ENCODE assay signal across 28 mouse cellular contexts in the genomic region with DNA sequence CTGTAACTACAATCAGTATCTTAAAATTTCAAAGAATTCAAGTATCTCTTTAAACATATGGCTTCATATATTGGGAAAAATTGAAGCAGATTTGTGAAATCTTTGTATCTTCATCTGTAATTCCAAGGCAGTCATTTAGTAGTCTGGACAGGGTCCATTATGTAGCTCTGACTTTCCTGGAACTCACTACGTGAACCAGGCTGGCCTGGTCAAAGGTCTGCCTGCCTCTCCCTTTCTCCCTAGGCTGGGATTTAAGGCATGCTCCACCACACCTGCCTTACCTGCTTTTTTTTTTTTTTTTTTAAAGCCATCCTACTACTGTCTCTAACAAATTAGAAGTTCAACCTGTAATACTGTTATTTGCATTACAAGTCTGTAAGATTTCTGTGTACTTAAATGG. TPM values are rescaled to one million over a fixed set of nuclear protein-coding genes. Genes with fewer than 3 reads are reported as not detected.
DNase-seq lines count a peak whose midpoint lies in the region.
"Had no signal": no experiment of that assay in that cellular context is flagged by ENCODE, and none has a peak within 500 bp of the region (broad histone marks: within the 10 kb centered on the region; RNA-seq: fewer than 3 reads in every experiment).

No protein-coding gene starts in this region.

- no peak overlapping the region for H3K27ac ChIP-seq in forebrain, embryonic 10.5 days
- H3K27ac ChIP-seq: heart, embryonic 10.5 days; hindbrain, embryonic 13.5 days; left cerebral cortex, adult 2 months; limb, embryonic 12.5 days; liver, embryonic 12.5 days; midbrain, embryonic 12.5 days; neural tube, embryonic 12.5 days had no signal

- H3K27me3 ChIP-seq in forebrain, embryonic 10.5 days (ENCODE audit: poor library complexity, severe bottlenecking), result no peaks in the 10 kb centered on the region
- H3K27me3 ChIP-seq: hindbrain, embryonic 13.5 days; limb, embryonic 12.5 days; liver, embryonic 12.5 days; megakaryocyte, embryonic 14.5 days; midbrain, embryonic 12.5 days; neural tube, embryonic 12.5 days had no signal

- H3K4me3 ChIP-seq in forebrain, embryonic 10.5 days, result no peak overlapping the region
- H3K4me3 ChIP-seq: heart, embryonic 10.5 days; hindbrain, embryonic 13.5 days; left cerebral cortex, adult 2 months; limb, embryonic 12.5 days; liver, embryonic 12.5 days; megakaryocyte, embryonic 14.5 days; midbrain, embryonic 12.5 days; myocyte; neural tube, embryonic 12.5 days had no signal

- peaks cover 8% of the 10 kb centered on the region; the same call in 1 of the 2 replicates for H3K9me3 ChIP-seq in forebrain, embryonic 10.5 days
- H3K9me3 ChIP-seq: heart, embryonic 10.5 days; liver, embryonic 12.5 days; megakaryocyte, embryonic 14.5 days; midbrain, embryonic 12.5 days; neural tube, embryonic 12.5 days had no signal

- WGBS in large intestine, adult 2 months, result 26% methylated on average over 1 of the region's 1 CpGs
- WGBS in forebrain, embryonic 10.5 days, result 84% methylated on average over 1 of the region's 1 CpGs

- peaks cover 99% of the 10 kb centered on the region for H3K36me3 ChIP-seq in forebrain, embryonic 10.5 days (replicated peaks)

- DNase-seq in kidney, adult 8-10 months, result peak; percentile 43 to 58
- DNase-seq in kidney, postnatal 10 days, result no peak
- DNase-seq in kidney, adult 9 months, result peak; percentile 58
- DNase-seq in large intestine, adult 2 months (ENCODE audit: low read depth, low spot score), result peak; percentile 53
- no peak for DNase-seq in forebrain, embryonic 10.5 days (ENCODE audit: extremely low spot score, low spot score)
- DNase-seq in adrenal gland, postnatal 25 days, result no peak
- DNase-seq: adrenal gland, postnatal 36 days; B cell, adult 2 months; cerebellum, adult 2 months; cerebellum, postnatal 25 days; gastrocnemius, postnatal 14 days; heart, postnatal 36 days; layer of hippocampus, adult 9-11 months; liver, postnatal 0 days; lung, postnatal 4 days; right cerebral cortex, adult 18-20 months; spleen, adult 18-20 months; thymus, adult 2 months; thymus, postnatal 4 days had no signal

- H3K4me1 ChIP-seq in forebrain, embryonic 10.5 days, result no peaks in the 10 kb centered on the region
- H3K4me1 ChIP-seq: heart, embryonic 10.5 days; hindbrain, embryonic 13.5 days; limb, embryonic 12.5 days; midbrain, embryonic 12.5 days; neural tube, embryonic 12.5 days had no signal

RNA-seq across cellular contexts. Expression of gene Brip1, which starts 10.8 kb away (rescaled TPM):
- 1.1 and 1.2 TPM in 2 replicates for polyA plus RNA-seq in large intestine, adult 2 months (2012; rRNA removed)
- polyA plus RNA-seq in forebrain, embryonic 10.5 days (2016; fragmentation: Nextera tagmentation; extraction: Ambion mirVana), result 11.5 and 11.7 TPM in 2 replicates
- total RNA-seq in adrenal gland, postnatal 25 days (2021), result 2.3 and 2.9 TPM in 2 replicates

RNA-seq across cellular contexts. Expression of gene Ints2, which starts 45.6 kb away (rescaled TPM):
- polyA plus RNA-seq in large intestine, adult 2 months (2012; rRNA removed), result 4.3 and 8.4 TPM in 2 replicates
- 52.0 and 56.6 TPM in 2 replicates for polyA plus RNA-seq in forebrain, embryonic 10.5 days (2016; fragmentation: Nextera tagmentation; extraction: Ambion mirVana)
- total RNA-seq in adrenal gland, postnatal 25 days (2021), result 17.4 and 21.0 TPM in 2 replicates

Comparison
In these comparisons a context has a peak if more than half of its experiments do, and no peak if none do; other contexts are left out.
1. DNase-seq: peak in kidney, adult 8-10 months (2 of 2), kidney, adult 9 months (single experiment) and large intestine, adult 2 months (single experiment); none in kidney, postnatal 10 days (single experiment), forebrain, embryonic 10.5 days (single experiment) and adrenal gland, postnatal 25 days (single experiment).